Mouse (Mus musculus): Measurements from ENCODE around the gene Extl1.
"Not testable (repeated sequence)": the region's sequence is repeated elsewhere in the genome, so short reads cannot be mapped to it uniquely, and the experiment has no call there.

Gene Extl1

DNA sequence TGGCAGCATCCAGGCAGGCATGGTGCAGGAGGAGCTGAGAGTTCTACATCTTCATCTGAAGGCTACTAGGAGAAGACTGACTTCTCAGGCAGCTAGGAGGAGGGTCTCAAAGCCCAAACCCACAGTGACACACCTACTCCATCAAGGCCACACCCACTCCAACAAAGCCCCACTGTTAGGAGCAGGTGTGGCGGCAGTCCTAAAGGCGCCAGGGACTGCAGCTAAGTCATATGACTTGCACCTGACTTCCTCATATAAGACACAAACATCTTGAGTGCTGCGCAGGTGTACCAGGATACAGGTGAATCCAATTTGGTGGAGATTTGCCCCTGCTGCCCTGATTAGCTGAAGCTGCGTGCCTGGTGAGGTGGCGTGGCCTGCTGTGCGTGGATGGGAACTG is at the start of gene Extl1:
Gene Extl1 (minus strand): TSS at position 101 of the 400 bp plus-strand sequence.
- DNase-seq: not testable (repeated sequence)

DNA sequence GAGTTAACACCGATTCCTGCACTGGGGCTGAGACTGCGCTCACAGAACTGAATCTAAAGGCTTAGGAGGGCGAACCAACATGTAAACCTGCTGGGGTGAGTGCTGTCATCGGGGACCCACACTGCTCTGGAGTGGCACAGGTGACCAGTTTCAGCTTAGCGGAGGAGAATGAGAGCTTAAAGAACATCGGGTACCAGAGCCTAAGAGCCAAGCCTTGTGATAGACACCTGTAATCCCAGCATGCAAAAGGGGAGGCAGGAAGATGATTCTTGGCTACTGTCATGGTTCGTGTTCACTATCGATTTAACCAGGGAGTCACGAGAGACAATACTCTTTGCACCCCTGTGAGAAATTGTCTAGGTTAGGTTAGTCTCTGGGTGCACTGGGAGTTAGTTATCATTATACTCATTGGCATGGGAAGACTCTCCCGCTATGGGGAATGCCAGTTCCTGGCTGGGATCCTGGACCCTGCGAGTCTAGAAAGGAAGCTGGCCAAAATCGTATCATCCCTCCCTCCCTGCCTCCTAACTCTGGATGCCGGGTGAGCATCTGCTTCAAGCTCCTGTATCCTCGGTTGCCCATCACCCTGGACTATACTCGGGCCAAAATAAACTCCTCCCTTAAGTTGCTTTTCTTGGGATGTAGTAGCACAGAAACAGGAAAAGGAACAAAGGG is 49.2 kb upstream of the Extl1 start:
- no peak for DNase-seq

DNA sequence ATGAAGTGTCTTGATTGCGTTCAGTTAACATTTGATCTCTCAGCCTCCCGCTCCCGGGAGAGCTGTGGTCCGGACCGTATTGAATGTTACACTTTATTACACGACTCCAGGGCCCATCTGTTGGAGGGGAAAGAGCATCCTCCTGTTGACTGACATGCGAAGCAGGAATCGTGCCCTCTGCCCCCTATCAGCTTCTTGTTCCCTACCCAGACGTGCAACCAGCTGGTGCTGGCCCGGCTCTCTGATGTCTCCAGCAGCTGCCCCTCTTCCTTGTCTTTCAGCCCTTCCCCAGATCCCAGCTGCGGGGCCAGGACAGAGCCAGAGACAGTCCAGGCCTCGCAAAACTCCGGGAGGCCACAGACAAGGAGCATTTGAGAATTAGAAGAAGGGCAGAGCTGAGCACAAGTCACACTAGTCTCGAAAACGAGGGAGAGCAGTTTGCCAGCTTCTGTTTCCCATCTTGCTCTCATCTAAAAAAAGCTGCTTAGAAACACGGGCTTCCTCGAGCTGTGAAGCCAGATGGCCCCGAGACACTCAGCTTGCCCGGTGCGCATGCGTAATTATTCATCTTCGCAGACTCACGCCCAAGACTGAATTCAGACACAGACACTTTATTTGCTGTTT is 46.8 kb upstream of the Extl1 start:
- no peak for DNase-seq

- DNase-seq: no peak
Measured at GRCm38 (mm10) chr4:134425088-134425487, 41.4 kb upstream of the Extl1 start.

- DNase-seq: no peak
Measured at GRCm38 (mm10) chr4:134423949-134424348, 40.3 kb upstream of the Extl1 start.

DNA sequence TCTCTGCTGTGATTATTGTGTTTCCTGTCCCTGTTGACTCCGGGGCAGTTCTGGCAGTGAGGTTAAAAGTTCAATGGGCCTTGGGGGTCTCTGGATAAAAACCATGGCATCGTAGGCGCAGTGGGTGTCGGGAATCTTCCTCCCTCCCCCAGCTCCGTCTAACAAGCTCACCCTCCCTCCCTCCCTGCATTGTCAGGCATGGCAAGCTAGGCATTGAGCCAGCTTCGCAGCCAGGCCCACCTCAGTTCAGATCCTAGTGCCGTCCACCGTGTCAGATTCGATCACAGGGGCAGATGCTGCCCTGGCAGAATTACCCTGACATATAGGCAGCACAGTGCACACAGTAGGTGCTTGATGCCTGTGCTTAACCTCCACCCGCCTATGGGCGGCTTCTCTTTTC is 38.3 kb upstream of the Extl1 start:
- no peak for DNase-seq

- no peak for DNase-seq
Measured at GRCm38 (mm10) chr4:134417111-134417510, 33.5 kb upstream of the Extl1 start.

DNA sequence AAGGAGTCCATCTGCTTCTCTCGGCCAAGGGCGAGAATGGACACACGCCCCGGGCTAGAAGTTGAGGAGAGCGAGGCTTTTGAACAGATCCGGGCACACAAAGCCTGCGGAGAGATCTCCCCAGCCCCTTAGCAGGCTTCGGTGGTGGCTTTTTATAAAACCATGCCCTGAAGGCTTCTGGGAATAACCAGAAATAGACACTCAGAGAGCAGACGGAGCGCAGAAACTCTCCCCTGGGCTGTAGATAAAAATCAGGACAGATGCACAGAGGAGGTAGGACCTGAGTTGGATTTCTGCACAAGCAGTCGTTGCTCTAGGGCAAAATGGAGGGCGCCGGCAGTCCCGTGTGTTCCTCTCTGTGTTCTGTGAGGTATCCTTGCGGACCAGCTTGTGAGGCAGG is 33.0 kb upstream of the Extl1 start:
- no peak for DNase-seq

DNA sequence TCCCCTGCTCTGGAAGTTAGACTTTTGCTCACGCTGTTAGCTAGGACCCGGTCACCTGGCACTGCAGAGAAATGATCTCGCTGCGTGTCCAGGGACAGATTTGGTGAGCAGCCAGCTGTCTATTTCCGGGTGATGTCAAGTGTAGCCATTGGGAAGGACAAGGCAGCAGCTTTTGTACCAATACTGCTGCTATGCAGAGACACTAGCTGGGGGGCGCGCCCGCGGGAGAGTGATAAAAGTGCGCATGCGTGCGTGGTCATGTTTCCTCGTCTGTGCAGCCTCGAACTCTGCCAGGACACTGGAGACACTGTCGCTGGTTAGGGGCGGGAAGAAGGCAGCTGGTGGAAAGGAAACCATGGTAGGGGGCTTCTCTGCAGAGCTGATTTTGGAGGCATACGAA is 32.5 kb upstream of the Extl1 start:
- DNase-seq: no peak

DNA sequence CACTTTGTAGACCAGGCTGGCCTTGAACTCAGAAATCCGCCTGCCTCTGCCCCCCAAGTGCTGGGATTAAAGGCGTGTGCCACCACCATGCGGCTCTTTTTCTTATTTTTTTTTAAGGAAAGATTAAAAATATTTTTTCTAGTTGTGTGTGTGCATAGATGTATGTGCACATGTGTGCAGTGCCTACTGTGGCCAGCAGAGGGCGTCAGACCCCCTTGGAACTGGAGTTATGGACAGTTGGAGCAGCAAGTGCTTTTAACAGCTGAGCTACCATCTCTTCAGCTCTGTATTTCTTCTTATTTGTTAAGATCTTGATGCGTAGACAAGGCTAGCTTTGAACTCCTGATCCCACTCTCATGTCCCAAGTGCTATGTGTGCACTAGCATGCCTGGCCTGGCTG is 25.6 kb upstream of the Extl1 start:
- peak; percentile 47 for DNase-seq

GRCm38 (mm10) chr4:134403721-134404120 is 20.1 kb upstream of the Extl1 start:
- no peak for DNase-seq

DNA sequence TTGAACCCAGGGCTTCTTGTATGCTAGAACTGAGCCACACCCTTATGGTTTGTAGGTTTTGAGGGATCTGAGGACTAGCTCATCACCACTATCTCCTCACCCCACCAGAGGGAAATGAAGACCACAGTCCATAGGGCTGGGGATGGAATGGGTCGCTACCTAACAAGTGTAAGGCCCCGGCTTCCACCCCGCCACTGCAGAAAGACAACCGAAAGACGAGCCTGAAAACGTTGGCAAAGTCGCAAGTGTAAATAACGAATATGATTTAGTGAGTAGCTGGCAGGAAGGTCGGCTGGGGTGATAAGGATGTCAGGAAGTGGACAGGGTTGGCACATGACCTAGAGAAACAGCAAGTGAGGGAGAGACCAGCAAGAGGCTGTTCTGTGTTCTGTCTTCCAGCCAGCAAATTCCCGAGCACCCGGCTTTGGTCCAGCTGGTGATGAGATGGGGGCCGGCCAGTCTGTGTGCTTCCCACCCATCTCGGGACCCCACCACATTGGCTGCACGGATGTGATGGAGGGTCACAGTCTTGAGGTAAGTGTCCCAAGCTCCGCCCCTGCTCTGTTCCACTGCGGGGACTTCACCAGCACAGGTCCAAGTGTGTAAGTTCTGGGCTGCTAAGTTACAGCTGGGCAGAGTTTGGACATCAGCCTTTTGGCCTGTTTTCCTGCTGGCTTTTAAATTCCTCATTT is 19.1 kb upstream of the Extl1 start:
- no peak for DNase-seq

DNA sequence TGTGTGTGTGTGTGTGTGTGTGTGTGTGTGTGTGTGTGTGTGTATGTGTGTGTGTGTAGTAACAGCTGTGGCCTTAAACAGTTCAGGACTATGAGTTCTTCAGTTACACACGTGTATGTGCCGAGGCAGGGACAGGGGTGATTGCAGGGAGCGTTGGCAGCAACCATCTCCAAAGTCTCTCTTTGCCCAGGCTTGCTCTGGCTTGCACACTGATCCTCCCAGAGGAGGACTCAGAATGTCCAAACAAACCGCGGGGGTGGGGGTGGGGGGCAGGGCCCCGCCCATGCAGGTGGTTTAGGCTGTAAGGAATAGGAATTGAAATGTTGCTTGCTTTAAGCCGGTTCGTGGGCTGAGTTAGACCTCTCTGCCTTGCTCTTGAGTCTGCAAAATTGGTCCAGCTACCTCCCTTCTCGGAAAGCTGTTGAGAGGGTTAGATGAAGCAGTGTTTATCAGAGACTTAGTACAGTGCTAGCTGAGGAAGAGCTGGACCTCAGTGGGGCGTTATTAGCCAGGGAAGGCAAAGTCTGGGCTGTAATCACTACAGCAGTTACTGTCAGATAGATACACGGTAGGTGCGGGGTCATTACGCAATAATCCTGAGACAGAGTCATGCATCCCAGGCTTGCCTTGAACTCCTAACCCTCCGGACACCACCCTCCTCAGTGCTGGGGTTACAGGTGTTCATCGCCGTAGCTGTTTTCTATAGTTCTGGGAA is 18.4 kb upstream of the Extl1 start:
- no peak for DNase-seq

- peak; percentile 83 for DNase-seq
Measured at GRCm38 (mm10) chr4:134401181-134401661, 17.6 kb upstream of the Extl1 start.

- no peak for DNase-seq
Measured at GRCm38 (mm10) chr4:134400206-134400605, 16.6 kb upstream of the Extl1 start.

- DNase-seq: no peak
Measured at GRCm38 (mm10) chr4:134397732-134398131, 14.1 kb upstream of the Extl1 start.

- no peak for DNase-seq
Measured at GRCm38 (mm10) chr4:134397121-134397520, 13.5 kb upstream of the Extl1 start.

- DNase-seq: peak; percentile 90
Measured at GRCm38 (mm10) chr4:134395977-134396825, 12.6 kb upstream of the Extl1 start, which contains the start of gene Pafah2. Gene Pafah2 (plus strand): TSS chr4:134396320.

DNA sequence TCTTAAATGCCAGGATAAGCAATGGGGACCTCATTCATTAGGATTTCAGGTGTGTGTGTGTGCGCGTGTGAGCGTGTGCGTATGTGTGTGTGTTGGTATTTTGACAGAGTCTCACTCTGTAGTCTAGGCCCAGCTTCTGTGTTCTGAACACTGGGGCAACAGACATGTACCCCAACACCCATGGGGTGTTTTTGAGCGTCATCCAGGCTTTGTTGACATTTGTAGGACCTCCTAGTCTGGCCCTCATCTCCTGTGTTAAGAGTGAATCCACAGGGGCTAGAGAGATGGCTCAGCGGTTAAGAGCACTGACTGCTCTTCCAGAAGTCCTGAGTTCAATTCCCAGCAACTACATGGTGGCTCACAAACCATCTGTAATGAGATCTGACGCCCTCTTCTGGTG is 11.5 kb upstream of the Extl1 start:
- no peak for DNase-seq

DNA sequence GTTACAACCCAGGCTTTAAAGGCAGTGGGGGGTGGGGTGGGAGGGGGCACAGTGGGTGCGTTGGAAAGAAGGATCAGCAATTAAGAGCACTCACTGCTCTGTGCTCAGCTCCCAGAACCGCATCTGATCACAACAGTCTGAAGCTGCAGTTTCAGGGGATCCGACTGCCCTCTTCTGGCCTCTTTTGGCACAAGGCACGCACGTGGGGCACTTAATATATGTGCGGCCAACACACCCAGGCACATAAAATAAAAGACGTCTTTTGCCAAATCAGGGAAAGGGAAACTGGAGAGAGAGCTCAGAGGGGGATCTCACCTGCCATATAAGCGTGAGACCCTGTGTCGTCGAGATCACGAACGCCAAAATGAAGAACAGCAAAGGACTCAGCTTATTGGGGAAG is 9.4 kb upstream of the Extl1 start:
- DNase-seq: peak; percentile 28

DNA sequence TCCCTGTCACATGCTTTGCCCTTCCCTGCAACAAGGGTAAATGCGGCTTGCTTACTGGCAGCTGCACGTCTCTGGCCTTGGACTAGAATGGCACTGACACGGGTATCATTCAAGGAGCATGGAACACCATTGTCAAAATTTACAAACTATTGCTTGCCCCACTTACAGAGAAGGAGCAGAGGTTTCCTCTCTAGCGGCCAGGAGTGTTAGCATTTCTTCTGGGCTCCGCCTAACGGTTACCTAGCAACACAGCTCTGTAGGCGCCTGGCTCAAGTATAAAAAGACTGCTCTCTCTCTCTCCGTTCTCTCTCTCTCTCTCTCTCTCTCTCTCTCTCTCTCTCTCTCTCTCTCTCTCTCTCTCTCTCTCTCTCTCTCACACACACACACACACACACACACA is 8.9 kb upstream of the Extl1 start:
- DNase-seq: peak; percentile 36

GRCm38 (mm10) chr4:134391636-134392035 is 8.0 kb upstream of the Extl1 start:
- no peak for DNase-seq

Data from thymus, postnatal 25 days (tissue).